Mouse (Mus musculus) thymus, postnatal 4 days (tissue): ENCODE measurements at regions not wholly inside any gene's neighbourhood (a gene's known extent, or its start where the extent isn't known, plus 50 kb on each side); places are given as distances from the start of the nearest gene placed in this dataset.

Experiments
- DNase-seq: peaks from one replicate; pipeline ENCODE4 v3.0.0; 2021

DNA sequence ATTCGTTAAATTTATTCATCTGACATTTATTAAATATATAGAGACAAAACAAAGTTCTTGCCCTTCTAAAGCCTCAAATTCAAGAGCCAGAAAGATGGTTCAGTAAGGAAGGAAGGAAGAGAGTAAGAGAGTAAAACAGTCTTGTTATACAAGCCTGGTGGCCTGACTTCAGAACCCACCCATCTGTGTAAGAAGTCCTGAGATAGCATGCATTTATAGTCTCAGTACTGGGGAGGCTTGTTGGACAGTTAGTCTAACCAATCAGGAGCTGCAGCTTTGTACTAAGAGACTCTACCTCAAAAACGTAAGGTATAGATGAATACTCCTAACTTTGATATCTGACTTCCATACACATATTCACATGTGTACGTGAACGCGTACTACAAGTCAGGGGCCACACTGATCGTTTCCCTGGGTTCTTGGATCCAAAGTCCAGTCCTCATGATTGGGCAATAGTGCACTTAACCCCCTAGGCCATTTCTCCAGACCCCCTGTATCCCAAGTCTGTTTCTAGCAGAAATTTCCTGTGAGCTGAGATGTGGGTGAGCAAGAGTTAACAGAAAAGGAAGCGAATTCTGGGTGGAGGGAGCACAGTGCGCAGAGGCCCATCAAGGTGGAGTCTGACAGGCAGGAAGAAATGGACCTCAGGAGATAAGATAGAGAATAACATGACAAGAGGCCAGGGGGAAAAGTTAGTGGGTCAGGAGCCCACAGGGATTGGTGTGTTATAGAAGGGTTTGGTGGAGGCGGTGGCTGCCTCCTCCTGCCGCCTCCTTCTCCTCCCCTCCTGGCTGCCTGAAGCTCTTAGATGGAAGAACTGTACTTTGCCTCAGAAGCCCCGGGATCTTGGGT, 187.0 kb downstream of the Kit start:
- no peak for DNase-seq

DNA sequence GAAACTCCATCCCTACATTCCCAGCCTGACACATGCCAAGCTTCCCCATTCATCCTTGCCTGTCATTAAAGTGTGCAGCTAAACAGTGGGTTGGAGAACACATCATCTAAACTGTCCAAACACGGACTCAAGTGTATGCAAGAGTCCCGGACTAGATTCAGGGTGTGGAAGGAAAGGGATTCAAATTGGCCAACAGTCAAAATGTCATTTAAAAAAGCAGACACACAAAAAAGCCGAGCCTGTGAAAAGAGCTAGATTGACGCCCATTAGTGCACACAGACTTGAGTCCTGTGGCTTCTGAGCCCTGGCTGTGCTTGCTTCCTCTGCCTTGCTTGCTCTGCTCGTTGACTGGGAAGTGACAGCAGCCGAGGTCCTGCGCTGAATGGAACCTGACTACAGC, 181.5 kb downstream of the Kit start:
- no peak for DNase-seq

DNA sequence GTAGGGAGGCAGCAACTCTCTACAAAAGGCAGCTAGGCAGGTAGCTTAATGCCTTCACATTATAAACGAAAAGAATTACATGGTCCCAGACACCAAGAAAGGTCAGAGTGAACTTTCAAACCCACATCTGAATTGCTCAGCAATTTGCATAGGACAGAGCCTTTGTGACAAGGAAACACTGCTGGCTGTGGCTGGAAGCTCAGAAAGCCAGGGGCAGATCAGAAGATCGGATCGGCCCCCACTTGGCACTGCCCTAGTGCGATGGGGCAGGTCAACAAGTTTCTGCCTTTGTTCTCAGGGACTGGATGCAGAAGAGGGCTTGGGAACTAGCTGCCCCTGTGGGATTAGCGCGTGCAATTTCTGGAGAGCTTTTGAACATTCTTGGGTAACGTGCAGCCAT, 179.6 kb downstream of the Kit start:
- DNase-seq, result no peak

DNA sequence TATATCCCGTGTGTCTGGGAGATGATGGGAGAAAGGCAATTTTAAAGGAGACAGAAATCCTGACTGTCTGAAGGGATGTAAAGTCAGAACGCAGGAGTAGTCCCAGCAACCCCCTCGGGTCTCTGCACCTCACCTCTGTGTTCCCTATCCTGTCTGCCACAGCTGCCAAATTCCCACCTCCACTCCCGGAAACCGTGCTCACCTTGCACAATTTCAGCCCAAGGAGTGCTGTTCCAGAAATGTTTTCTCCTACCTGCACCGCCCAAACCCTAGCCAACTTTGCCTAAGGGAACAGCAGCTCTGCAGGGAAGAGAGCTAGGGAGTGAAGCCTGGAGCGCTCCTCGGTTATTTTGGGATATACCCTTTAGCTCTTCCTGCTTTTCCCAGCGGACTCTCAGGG, 170.6 kb downstream of the Kit start:
- DNase-seq, result no peak

DNA sequence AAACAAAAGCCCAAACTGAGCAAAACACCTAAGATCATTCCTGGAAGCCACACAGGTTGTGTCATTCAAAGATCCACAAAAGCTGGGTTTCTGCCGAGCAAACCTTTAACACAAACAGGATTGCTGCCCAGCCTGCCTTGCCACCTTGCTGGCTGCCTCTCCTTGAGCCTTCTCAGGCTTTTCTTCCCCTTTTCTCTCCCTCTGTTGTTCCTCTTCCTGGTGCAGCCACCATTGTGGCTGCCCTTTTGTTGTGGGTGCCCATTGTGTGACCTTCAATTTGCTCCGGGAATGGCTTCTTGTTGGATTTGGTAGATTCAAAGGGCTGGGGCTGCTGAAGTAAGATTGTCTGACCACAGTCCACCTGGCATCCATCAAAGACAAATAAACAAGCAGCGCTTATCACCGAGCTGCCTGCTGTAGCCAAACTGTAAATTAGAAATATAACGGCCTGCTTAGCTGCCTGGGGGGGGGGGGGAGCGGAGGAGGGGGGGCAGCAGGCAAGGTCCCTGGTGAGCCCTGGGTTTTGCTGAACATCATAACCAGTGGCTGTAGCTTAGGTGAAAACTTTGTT, 169.8 kb downstream of the Kit start:
- DNase-seq, result no peak

DNA sequence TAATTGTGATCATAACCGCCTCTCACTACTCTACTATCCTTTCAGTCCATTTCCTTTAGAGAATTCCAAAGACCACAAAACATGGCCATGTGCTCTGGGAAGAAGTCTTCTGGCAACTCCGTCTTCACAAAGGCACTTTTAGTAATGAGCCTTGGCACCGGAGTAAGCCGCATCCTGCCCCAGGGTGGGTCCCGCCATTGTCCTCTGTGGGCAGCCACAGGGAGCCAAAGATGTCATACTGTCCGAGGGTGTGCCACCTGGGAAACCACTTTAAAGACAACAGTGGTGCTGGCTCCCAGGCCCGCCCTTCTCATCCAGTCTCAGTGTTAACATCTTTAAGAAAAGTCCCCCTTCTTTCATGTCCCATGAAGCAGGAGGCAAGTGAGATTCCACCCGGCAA, 164.6 kb downstream of the Kit start:
- DNase-seq, result no peak

DNA sequence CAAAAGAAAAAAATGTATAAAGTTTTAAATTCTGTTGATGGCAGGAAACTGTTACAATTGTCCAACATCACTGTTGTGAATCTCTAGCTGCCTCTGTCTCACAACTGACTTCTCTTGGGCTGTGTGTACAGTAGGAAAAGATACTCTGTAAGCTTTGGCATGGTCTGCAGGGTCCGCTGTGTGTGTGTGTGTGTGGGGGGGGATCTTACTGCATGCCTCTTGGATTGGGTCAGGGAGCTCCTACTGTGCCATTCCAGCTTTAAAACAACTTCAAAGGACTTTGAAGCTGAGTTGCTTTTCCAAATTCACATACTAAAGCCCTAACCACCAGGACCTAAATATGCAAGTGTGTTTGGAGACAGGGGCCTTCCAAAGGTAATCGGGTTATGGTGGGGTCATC, 163.7 kb downstream of the Kit start:
- no peak for DNase-seq

DNA sequence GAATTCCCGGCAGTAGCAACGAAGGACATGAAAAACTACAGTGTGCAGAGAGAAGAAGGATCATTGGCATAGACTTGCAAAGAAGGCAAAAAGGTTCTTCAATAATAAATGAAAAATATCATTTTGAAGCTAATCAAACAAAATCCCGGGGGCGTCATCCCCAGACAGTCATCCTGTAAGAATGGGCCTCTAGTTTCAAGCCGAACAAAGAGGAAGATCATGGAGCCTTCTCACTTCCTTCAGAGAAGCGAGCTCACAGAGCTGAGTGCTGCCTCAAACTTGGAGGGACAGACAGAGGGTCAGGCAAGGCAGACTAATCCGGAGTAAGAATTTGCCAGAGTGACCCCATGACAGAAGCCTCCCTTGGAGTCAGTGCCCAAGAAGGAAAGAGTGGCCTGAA, 163.0 kb downstream of the Kit start:
- DNase-seq, result no peak

DNA sequence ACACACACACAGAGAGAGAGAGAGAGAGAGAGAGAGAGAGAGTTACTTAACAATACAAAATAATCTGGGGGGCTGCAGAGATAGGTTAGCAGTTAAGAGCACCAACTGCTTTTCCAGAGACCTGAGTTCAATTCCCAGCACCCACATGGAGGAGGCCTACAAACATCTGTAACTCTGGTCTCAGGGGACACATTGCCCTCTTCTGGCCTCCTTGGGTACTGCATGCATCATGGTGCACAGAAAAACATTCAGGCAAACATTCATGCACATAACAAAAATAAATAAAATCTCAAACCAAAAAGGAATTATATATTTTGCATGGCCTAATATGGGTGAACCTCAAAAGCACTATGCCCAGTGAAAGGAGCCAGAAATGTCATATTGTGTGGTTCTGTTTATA, 161.6 kb downstream of the Kit start:
- DNase-seq, result peak; percentile 74

DNA sequence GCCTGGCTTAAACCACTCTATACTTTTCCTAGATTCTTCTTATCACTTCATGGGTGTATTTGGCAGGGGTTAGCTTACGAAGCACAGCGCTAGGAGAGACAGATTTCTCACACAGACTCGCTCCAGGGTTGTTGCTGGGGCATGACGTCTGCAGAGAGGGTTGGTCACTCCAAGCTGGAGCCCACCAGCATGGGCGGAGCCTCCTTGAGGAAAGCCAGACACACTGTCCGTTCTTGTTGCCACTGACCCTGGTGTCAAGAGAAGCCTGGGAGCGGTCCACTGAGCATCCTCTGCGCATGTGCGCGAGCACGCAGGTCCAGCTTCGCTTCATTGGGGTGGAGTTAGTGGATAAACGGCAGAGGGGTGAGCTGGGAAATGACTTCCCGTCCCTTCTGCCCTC, 159.8 kb downstream of the Kit start:
- no peak for DNase-seq

DNA sequence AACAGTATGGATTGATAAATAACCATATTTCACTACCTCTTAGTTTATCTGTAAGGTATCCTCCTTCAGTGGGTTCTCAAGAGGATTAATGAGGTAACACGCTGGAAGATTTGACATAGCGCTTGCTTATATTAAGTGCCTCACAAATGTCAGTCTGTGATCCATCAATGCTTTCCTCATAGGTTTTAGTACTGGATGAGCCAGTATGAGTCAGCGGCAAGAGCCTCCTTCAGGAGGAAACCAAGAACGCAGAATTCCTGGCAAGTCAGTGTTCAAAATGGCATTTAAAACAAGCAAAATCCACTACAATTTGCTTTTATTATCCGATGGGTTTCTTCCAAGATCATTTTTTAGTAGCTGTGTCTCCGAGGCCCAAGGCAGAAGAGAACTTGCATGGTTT, 159.3 kb downstream of the Kit start:
- no peak for DNase-seq

DNA sequence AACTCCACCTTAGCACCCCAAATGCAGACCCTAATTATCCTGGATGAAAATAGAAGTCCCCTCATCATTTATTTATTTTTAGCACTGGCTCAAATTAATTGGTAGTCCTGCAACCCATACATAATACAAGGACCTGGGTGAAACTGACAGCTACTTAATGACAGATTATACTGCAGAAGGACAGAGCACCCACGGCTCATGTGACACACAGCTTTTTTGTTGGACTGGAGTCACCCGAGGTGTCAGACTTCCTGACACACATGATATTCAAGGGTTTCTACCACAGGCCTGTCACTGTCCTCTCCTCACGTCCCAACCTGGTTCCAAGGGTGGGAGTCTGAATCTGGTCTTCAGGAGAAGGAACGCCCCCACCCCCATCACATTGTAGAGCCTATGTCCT, 156.5 kb downstream of the Kit start:
- peak; percentile 36 for DNase-seq

DNA sequence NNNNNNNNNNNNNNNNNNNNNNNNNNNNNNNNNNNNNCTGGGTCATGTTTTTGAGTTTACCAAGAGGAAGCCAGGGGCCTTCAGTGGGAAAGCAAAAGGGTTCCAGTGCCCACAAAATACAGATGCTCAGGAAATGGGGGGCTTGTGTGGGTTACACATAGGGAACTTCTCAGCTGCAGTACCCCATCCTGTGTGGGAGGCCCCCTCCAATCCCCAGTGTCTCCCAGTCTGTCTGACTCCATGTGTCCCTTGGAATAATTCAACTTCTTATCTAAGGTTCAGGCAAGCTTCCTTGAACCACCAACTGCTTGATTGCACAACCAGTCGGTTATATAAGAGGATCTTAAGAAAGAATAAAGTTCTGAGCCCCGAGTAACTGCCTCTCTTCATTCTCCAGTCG, 156.0 kb downstream of the Kit start:
- peak; percentile 63 for DNase-seq

DNA sequence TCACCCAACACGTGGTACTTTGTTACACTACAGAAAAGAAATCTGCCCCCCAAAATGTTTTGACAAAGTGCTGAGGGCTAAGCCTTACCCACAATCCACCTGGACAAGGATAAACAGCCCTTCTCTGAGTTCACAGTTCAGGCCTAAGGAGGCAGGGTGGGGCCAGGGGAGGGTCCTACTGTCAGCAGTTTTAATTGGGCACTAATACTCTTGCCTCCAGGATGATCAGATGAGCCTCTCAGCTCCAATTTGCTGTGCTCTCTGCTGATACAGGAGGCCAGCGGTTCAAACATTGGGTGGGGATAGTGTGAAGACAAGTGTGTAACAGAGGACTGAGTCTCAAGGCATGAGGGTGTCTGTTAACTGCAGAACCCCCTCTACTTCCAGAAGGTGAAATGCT, 146.6 kb downstream of the Kit start:
- no peak for DNase-seq

DNA sequence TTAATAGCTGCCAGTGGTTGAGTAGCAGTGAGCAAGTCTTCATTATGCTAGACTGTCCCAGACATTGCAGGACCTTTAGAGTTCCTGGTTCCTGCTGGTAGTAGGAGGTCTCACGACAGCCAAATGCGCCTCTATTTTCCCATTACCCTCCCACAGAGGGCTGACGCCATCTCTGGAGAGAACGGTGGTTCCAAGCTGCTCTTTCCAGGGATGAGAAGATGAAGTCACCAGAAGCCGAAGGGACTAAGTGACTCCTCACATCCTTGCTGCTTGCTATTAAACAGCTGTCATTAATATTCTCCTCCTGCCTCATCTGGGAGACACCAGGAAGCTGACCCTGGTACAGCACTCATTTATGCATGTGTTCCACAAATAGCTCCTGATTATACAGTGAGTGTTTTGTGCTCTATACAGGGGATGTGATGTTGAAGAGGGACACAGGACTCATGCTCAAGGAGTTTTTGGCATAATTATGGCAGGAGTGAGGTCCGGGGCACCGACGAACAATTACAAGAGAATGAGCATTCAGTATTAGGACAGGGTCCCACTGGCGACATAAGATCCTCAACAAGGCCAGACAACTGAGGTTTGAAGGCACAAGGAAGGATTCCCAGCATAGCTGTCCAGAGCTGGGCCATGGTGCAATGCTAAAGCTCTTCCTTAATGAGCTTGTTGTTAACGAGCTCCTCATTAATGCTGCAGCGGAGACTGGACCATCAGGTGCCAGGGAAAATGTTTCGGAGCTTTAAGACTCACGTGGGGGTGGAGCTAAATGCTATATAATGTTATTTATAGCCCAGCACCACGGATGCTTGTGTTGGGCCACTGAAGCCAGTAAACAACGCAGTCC, 145.6 kb downstream of the Kit start:
- no peak for DNase-seq

DNA sequence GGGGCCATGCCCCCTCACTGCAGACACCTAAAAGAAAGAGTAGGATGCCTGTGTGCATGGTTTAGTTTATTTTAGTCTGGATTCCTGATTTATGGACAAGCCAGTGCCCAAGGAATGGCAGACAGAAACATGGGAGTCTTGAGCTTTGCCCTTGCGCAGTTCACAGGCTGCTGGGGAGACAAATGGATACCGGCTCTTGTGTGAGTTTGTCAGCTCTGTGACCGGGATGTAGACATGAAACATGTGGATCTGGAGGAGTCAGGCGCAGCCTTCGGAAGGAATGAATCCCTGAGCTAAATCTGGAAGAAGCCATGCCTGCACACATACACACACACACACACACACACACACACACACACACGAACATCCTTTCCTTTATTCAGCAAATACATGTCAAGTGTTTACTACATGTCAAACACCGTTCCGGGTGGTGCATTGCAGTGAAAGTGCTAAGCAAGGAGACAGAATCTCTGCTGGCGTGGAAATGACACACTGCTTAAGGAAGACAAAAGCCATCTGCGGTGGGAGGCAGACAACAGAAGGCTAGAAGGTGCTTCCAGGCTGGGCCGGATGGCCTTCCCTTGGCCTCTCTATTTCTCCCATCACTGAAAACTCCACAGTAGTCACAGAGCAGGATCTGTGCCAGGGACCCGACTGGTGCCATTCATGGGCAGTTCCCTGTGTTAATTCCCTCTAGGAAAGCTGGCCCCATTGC, 144.0 kb downstream of the Kit start:
- no peak for DNase-seq
